Mouse (Mus musculus): ENCODE measurements at regions not wholly inside any gene's neighbourhood (a gene's known extent, or its start where the extent isn't known, plus 50 kb on each side); places are given as distances from the start of the nearest gene placed in this dataset.
A peak's percentile ranks its signal among the peaks of the same experiment; 100 is the strongest.

- no peaks in the 10 kb centered on the region for H3K9me3 ChIP-seq
- no peak overlapping the region for H3K4me2 ChIP-seq
- H3K4me1 ChIP-seq: 0 out of 2 replicates have a peak, but pooled peaks cover 4% of the 10 kb centered on the region
- no peak overlapping the region for H3K27ac ChIP-seq
- 81% methylated on average over 2 of the region's 2 CpGs for WGBS
- ATAC-seq (ENCODE audit: insufficient read depth, low FRiP score, low read depth): no peak
- no peaks in the 10 kb centered on the region for H3K36me3 ChIP-seq
- no peaks in the 10 kb centered on the region for H3K27me3 ChIP-seq (replicated peaks)
- H3K4me3 ChIP-seq (replicated peaks): no peak overlapping the region
- no peak overlapping the region for H3K9ac ChIP-seq
These were observed 67.3 kb upstream of the Ubl3 start for GRCm38 (mm10) chr5:148619917-148620316.

DNA sequence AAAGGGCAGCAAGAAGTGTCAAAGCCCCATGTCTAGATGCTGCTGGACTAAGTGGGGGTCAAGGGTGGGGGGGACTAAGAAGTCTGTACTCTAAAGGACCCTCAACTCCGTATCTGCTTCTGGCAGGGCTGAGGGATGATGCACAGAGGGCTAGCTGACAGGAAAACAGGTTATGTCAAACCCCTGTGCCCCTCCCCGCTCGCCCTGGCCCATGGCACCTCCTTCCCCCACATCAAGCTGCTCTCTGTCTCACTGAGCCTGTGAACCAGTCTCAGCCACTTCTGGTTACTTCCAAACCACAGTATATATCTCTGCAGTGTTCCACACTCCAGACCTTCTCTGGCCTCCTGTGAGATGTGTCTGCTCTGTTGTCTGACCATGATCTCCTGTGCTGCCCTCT is 63.8 kb upstream of the Ubl3 start:
- ATAC-seq (ENCODE audit: insufficient read depth, low FRiP score, low read depth): no peak
- no peak overlapping the region for H3K4me2 ChIP-seq
- no peaks in the 10 kb centered on the region for H3K27me3 ChIP-seq (replicated peaks)
- no peak overlapping the region; the same call in 1 of the 2 replicates for H3K27ac ChIP-seq
- WGBS: 81% methylated on average over 3 of the region's 3 CpGs
- no peaks in the 10 kb centered on the region for H3K36me3 ChIP-seq
- no peak overlapping the region for H3K4me3 ChIP-seq (replicated peaks)
- H3K4me1 ChIP-seq: 0 out of 2 replicates have a peak, but pooled peaks cover 4% of the 10 kb centered on the region
- no peaks in the 10 kb centered on the region for H3K9me3 ChIP-seq
- H3K9ac ChIP-seq: no peak overlapping the region

GRCm38 (mm10) chr5:148615706-148616366 is 63.2 kb upstream of the Ubl3 start:
- H3K9me3 ChIP-seq: no peaks in the 10 kb centered on the region
- H3K36me3 ChIP-seq: no peaks in the 10 kb centered on the region
- 0 out of 2 replicates have a peak, but pooled peaks cover 4% of the 10 kb centered on the region for H3K4me1 ChIP-seq
- 43% methylated on average over 10 of the region's 10 CpGs for WGBS
- H3K4me2 ChIP-seq: no peak overlapping the region
- no peak overlapping the region; the same call in 1 of the 2 replicates for H3K27ac ChIP-seq
- H3K4me3 ChIP-seq (replicated peaks): no peak overlapping the region
- H3K27me3 ChIP-seq (replicated peaks): no peaks in the 10 kb centered on the region
- ATAC-seq (ENCODE audit: insufficient read depth, low FRiP score, low read depth): peak; percentile 70; the same call in 1 of the 2 replicates
- no peak overlapping the region for H3K9ac ChIP-seq

DNA sequence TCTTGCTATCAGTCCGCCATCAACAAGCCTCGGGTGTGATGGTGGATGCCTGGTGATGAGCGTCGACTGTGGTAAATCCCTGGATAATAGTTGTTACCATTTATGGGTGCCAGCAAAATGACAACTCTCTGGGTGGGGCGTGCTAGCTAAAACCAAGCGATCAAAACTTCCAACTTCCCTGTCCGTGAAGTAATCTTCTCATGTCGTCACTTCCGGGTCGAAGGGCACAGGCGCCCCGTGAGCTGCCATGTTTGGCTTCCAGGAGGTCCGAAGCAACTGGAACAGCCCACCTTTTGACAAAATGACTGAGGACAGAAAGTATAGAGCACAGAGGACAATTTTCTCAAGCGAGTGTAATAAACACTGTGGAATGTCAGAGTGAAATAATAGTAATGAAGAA is 62.5 kb upstream of the Ubl3 start:
- ATAC-seq (ENCODE audit: insufficient read depth, low FRiP score, low read depth): no peak
- Histone ChIP-seq H3K4me1 (0 out of 2 replicates have a peak, but pooled peaks cover 4% of the 10 kb centered on the region), H3K9me3 (no peaks in the 10 kb centered on the region), H3K9ac (no peak overlapping the region), H3K36me3 (no peaks in the 10 kb centered on the region), H3K27ac (no peak overlapping the region), H3K4me3 (replicated peaks) (no peak overlapping the region), H3K27me3 (replicated peaks) (no peaks in the 10 kb centered on the region), H3K4me2 (no peak overlapping the region)
- WGBS: 91% methylated on average over 14 of the region's 14 CpGs

DNA sequence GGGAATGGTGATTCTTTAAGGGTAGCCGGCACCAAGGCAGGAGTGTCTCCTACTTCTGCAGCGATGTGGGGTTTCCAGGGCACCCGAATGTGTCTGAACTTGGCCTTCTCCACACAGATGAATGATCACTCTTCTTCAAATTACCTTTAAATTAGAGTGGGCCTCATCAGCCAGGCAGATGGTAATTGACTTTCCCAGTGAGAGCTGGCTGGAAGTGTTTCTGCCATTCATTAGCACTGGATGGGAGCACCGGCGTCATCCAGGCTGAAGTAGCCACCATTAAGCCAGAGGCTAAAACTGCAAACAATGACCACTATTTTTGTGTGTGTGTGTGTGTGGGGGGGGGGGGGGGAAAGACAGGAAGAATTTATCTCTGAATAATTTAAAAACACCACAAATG is 58.7 kb upstream of the Ubl3 start:
- peaks cover 4% of the 10 kb centered on the region; the same call in 1 of the 2 replicates for H3K4me1 ChIP-seq
- H3K9ac ChIP-seq: no peak overlapping the region
- H3K27ac ChIP-seq: no peak overlapping the region
- H3K36me3 ChIP-seq: no peaks in the 10 kb centered on the region
- H3K4me3 ChIP-seq (replicated peaks): no peak overlapping the region
- H3K4me2 ChIP-seq: no peak overlapping the region
- H3K9me3 ChIP-seq: no peaks in the 10 kb centered on the region
- ATAC-seq (ENCODE audit: insufficient read depth, low FRiP score, low read depth): no peak
- 78% methylated on average over 5 of the region's 5 CpGs for WGBS
- H3K27me3 ChIP-seq (replicated peaks): no peaks in the 10 kb centered on the region

GRCm38 (mm10) chr5:148609506-148609880 is 56.9 kb upstream of the Ubl3 start:
- Histone ChIP-seq H3K9ac (no peak overlapping the region), H3K36me3 (no peaks in the 10 kb centered on the region), H3K4me1 (no peaks in the 10 kb centered on the region; the same call in 1 of the 2 replicates), H3K9me3 (no peaks in the 10 kb centered on the region), H3K27me3 (replicated peaks) (no peaks in the 10 kb centered on the region), H3K27ac (no peak overlapping the region), H3K4me2 (no peak overlapping the region), H3K4me3 (replicated peaks) (no peak overlapping the region)
- ATAC-seq (ENCODE audit: insufficient read depth, low FRiP score, low read depth): no peak
- WGBS: 70% methylated on average over 9 of the region's 9 CpGs

DNA sequence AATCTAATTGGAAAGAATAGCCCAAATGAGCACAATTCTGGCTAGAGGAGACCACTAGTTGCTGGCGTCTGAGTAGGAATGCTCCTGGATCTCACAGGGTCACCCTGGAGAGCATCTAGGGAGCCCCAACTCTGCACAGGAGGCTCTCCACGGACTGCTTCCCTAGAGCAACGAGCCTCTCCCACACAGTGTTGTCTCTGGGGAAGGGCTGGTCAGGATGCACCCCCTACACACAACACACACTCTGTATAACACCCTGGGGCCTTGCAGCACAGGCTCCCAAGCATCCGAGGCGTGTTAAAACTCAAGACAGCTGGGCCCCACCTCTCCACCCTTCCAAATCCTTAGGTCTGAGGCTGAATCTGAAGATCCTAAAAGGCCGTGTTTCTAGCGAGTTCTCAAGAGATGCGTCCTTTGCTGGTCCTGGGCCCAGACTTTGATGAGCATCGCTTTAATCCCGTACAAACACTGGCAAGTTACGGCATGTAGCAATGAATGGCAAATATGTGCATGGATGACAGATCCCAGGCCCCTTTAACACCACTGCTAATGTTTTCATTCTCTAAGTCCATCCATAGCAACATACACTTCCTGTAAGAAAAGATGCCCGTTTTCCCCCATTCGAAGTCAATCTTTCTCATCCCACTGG is 56.4 kb upstream of the Ubl3 start:
- Histone ChIP-seq H3K27me3 (replicated peaks) (no peaks in the 10 kb centered on the region), H3K27ac (no peak overlapping the region), H3K4me1 (no peaks in the 10 kb centered on the region; the same call in 1 of the 2 replicates), H3K9me3 (no peaks in the 10 kb centered on the region), H3K36me3 (no peaks in the 10 kb centered on the region), H3K9ac (no peak overlapping the region), H3K4me2 (no peak overlapping the region), H3K4me3 (replicated peaks) (no peak overlapping the region)
- 66% methylated on average over 13 of the region's 13 CpGs for WGBS
- ATAC-seq (ENCODE audit: insufficient read depth, low FRiP score, low read depth): no peak

- Histone ChIP-seq H3K27me3 (replicated peaks) (no peaks in the 10 kb centered on the region), H3K9ac (no peak overlapping the region), H3K27ac (peak overlapping the region; percentile 52; the same call in 1 of the 2 replicates), H3K4me2 (no peak overlapping the region), H3K9me3 (no peaks in the 10 kb centered on the region), H3K36me3 (no peaks in the 10 kb centered on the region), H3K4me3 (replicated peaks) (no peak overlapping the region), H3K4me1 (no peaks in the 10 kb centered on the region; the same call in 1 of the 2 replicates)
- 17% methylated on average over 9 of the region's 9 CpGs for WGBS
- ATAC-seq (ENCODE audit: insufficient read depth, low FRiP score, low read depth): peak; percentile 71; the same call in 1 of the 2 replicates
These were observed 55.6 kb upstream of the Ubl3 start for GRCm38 (mm10) chr5:148608178-148608577.

DNA sequence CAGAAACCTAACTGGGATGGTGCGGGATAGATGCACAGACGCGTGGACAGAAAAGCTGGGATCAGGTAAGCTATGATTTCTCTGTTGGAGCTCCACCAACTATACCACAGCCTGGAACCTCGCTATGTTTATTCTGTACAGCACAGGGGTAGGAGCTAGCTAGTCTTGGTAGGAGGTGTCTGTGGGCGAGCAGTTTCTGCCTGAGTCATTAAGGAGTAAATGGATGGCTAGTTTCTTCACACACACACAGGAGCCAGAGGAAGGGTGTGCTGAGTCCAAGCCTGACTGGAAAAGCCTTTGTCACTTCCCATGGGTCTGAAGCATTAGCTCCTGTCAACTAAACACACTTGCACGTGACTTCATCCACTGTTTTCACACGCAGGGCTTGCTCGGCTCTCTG is 53.1 kb upstream of the Ubl3 start:
- H3K36me3 ChIP-seq: no peaks in the 10 kb centered on the region
- H3K4me1 ChIP-seq: no peaks in the 10 kb centered on the region; the same call in 1 of the 2 replicates
- no peak overlapping the region for H3K27ac ChIP-seq
- H3K4me3 ChIP-seq (replicated peaks): no peak overlapping the region
- H3K9ac ChIP-seq: no peak overlapping the region
- WGBS: 89% methylated on average over 8 of the region's 8 CpGs
- no peaks in the 10 kb centered on the region for H3K27me3 ChIP-seq (replicated peaks)
- no peaks in the 10 kb centered on the region for H3K9me3 ChIP-seq
- ATAC-seq (ENCODE audit: insufficient read depth, low FRiP score, low read depth): no peak
- H3K4me2 ChIP-seq: no peak overlapping the region
